Mouse (Mus musculus) heart, postnatal 0 days (tissue): Measurements from ENCODE around the gene Paqr9.

Experiments
- CTCF ChIP-seq: IDR thresholded peaks from 2 replicates; pipeline ENCODE4 v1.5.1; 2016; ENCODE audit warnings: antibody characterized with exemption, control low read depth, low read depth
- EP300 ChIP-seq: IDR thresholded peaks from 2 replicates; pipeline ENCODE4 v1.6.1; 2016; ENCODE audit warnings: antibody characterized with exemption, low read depth

GRCm38 (mm10) chr9:95542475-95542874 is 17.0 kb upstream of the Paqr9 start:
- TF ChIP-seq CTCF (no peak), EP300 (no peak)
